Mouse (Mus musculus) embryo, embryonic 11.5 days (tissue): ENCODE results near the gene Slc6a16.

ENCODE experiments used
- DNase-seq: peaks from one replicate; pipeline ENCODE4 v3.0.0-alpha.2; 2012; ENCODE audit warnings: low read depth, low spot score

Gene Slc6a16

GRCm38 (mm10) chr7:45240633-45241388 is at the start of gene Slc6a16:
Gene Slc6a16, plus strand, starts transcription at chr7:45241085.
- DNase-seq = peak; percentile 20

DNA sequence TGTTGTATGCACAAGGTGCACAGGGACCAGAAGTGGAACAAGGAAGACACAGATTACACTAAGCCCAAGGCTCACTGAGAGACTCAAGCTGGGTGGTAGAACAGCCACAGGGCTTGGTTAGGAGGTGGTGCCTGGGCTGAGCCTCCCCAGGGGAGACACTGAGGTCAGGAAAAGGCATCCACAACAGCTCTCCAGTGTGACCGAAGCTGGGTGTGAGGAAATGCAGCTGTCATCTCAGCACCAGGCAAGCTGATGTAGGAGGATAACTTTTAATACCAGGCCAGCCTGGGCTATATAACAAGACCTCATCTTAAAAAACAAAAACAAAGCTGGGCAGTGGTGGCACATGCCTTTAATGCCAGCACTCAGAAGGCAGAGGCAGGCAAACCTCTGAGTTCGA is 49.7 kb upstream of the Slc6a16 start:
- no peak for DNase-seq

GRCm38 (mm10) chr7:45191803-45192363 is 49.0 kb upstream of the Slc6a16 start:
- peak; percentile 46 for DNase-seq

- no peak for DNase-seq
These were observed 48.1 kb upstream of the Slc6a16 start for GRCm38 (mm10) chr7:45192585-45193310.

DNA sequence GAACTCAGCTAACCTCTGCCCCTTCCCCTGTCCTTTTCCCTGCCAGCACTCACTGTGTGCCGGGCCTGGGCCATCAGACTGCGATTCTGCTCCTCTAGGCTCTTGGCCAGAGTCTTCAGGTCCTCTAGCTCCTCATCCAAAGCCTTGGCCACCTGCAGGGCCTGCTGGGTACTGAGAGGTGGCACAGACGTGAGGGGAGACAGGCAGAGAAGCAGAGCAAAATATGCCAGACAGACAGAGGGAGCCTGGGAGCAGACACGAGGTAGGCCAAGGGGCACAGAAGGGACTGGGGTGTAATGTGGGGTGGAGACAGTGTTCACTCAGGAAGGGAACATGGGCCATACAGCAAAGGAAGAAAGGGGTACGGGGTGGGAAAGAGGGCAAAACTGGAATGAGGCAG is 47.5 kb upstream of the Slc6a16 start:
- no peak for DNase-seq

GRCm38 (mm10) chr7:45193871-45194785 is 46.8 kb upstream of the Slc6a16 start:
- DNase-seq = no peak

DNA sequence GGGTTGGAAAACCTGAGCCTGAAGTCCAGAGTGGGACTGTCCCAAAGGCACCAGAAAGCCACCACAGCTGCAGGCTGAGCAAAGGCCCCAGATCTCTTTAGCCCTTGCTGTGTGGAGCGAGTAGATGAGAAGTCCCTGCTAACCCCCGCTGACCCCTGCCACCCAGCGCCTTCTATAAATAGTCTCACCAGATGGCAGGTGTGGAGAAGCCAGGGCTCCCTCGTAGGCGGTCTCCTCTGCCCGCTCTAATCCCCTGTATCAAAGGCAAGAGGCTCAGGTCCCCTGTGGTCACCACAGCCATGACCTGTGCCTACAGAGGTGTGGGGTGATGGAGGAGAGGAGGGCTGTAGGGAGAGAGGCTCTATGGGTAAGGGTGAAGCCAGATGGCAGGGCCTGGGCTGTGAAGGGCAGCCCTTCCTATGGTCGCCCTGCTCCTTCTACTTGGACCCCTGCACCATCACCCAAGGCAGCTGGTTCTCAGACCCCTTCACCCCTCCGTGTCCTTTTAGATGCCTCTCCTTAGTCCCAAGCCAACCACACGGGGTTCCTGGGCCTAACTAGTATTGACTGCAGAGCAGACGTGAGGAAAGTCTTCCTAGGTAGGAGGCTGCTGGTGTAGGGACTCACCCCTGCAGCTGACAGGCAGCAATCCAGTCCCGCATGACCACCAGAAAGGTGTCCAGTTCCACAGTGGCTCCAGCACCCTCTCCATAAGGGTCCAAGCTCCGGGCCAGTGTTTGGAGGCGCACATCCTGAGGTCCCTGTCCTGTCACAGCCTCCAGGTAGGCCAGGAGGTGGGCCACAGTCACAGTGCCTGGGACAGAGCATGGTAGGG is 45.3 kb upstream of the Slc6a16 start:
- no peak for DNase-seq

DNA sequence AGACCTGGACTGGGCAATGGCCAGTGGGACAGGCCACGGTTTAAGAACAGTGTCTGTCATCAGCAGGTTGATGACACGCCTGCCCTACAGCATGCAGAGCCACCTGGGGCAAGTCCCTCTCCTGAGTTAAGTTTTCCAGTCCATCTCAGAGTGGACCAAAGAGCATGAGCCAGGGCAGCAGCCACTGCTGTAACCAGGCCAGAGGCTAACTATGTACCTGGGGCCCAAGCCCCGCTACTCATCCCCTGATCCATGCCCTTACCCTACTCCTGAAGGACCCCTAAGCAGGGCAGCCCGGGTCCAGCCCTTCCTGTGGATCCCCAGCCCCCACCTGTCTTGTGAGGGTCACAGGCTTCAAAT is 44.7 kb upstream of the Slc6a16 start:
- DNase-seq = no peak

DNA sequence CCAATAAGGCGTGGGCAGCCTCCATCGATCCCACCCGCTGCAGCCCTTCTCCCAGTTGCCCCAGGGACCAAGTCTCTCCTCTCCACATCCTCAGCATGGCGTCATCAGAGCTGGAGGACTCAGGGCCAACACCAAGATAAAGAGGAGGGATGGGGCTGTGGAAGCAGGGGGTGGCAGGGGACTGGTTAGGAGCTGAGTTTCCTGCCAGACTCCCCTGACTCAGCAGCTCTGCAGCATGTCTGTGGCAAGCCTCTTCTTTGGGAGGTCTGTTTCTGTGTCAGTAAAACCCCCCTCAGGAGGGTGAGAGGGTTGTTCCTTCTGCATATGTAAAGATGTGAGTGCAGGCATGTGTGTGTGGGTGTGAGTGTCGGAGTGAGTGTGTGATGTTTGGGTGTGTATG is 43.9 kb upstream of the Slc6a16 start:
- DNase-seq = no peak

DNA sequence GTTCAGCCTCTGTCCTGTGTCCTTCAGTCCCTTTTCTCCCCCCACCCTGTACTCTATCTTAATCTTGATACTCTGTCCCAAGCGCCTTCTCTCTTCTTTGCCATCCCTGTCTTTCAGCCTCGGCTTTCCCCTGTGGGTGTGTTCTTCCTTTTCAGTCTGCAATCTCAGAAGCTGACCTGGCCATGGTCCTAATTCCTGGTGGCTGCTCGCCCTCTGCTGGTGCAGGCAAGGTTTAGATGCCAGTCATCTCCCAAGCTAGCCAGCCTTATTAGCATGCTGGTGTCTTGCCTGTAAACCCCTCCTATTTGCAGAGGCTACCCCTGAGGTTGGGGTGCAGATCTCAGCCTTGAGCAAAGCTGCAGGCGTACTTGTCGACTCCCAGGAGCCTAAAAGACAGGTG is 42.5 kb upstream of the Slc6a16 start:
- peak; percentile 63 for DNase-seq

DNA sequence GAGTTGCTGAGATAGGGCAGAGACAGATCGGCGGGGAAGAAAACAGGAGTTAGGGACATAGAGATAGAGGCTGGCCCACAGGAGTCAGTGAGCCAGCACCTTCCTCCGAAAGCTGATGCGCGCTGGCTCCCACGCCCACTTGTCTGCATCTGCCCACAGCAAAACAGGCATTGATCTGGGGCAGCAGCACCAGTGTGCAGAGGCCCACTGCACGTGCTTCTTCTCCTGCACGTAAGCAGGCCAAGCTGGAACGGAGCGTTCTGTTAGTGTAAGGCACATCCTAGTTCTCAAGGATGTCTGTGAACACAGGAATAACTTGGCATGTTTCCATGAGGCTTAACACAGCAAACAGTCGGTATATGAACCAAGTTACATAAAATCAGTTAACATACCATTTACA is 41.9 kb upstream of the Slc6a16 start:
- no peak for DNase-seq

GRCm38 (mm10) chr7:45202654-45203053 is 38.2 kb upstream of the Slc6a16 start:
- no peak for DNase-seq

DNA sequence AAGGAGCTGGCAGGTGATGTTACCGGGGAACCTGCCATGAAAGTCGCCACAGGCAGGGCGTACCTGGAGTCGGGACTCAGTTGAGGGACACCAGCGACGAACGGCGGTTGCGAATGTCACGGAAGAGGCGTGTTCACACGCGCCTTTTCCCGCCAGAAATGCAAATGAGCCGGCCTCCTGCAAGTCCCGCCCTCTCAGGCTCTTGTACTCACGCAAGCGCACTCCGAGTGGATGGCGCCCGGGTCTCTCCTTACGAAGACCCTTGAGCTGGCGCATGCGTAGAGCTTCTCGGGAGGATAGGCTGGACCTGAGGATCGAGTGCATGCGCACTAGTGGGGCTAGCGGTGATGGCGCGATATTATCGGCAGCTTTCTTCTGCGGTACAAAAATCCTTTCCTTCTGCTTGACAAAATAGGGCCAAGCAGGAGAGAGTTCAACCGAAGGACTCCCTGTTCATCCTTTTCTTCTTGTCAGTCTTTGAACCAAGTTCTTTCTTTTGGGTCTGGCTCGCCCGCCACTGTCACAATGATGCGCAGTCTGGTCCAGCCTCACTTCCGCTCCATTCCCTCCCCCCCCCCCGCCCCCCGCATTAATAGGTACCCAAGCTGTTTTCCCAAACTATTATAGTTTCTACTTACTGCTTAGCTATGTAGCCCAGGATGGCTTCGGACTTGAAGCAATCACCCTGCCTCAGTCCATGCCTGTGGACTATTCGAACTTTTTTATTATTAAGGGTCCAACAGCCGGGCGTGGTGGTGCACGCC is 36.3 kb upstream of the Slc6a16 start, which contains the start of gene Ccdc155:
Ccdc155 (minus strand) TSS at position 513 of the 764 bp plus-strand sequence.
- DNase-seq = peak; percentile 99

GRCm38 (mm10) chr7:45208260-45208659 is 32.6 kb upstream of the Slc6a16 start:
- no peak for DNase-seq

- DNase-seq = no peak
These were observed 29.8 kb upstream of the Slc6a16 start for GRCm38 (mm10) chr7:45211070-45211469.

GRCm38 (mm10) chr7:45211851-45212251 is 29.0 kb upstream of the Slc6a16 start, which contains the start of gene Dkkl1:
Gene Dkkl1, minus strand, starts transcription at chr7:45212147.
- no peak for DNase-seq

DNA sequence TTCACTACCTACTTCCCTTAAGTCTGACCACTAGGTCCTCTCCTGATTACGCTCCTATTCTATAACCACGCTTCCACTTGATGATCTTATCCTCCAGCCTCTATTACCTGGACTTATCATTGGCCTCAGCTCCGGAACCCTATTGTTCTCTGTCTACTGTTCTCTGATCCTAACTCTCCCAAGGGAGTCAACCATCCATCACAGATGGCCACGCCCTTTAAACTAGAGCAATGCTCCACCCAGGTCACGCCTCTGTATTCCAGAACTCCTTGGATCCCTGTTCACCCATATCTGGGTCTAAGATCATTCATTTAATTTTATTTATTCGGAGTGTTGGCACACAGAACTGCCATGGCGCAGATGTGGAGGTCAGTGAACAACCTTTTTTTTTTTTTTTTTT is 28.5 kb upstream of the Slc6a16 start:
- DNase-seq = no peak

DNA sequence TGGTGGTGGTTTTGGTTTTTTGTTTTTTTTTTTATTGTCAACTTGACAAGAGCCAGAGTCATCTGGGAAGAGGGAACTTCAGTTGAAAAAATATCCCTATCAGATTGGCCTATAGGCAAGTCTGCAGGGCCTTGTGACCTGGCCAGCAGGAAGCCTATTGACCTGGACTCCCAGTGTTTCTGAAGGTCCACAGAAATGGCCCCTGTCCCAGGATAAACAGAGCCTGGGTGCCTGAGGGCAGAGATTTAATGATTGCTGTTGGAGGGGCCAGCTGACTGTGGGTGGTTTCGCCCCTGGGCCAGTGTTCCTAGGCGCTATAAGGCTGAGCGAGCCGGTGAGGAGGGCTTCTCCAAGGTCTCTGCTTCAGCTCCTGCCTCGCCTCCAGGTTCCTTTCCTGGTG is 27.2 kb upstream of the Slc6a16 start:
- DNase-seq = no peak

- DNase-seq = peak; percentile 69
These were observed 25.0 kb upstream of the Slc6a16 start, which contains the start of gene Tead2 for GRCm38 (mm10) chr7:45215673-45216441. Gene Tead2, plus strand, starts transcription at chr7:45215753.
